Mouse (Mus musculus) ES-E14 (cell line): ENCODE measurements around the gene Slc3a1. TPM values are rescaled to one million over a fixed set of nuclear protein-coding genes. Genes with fewer than 3 reads are reported as not detected.

Experiments
- DNase-seq: peaks from one replicate; pipeline ENCODE4 v3.0.0-alpha.2; 2013; ENCODE audit warnings: low read depth, low spot score
- H3K27ac ChIP-seq: 2 replicates; pipeline ENCODE4 v1.5.1; 2012; ENCODE audit warnings: low read depth, mild to moderate bottlenecking, low read length, moderate library complexity, mixed read lengths; ENCODE audit not compliant: poor library complexity, insufficient read depth, severe bottlenecking
- H3K36me3 ChIP-seq: 2 replicates; pipeline ENCODE4 v1.6.1; 2012; ENCODE audit warnings: mild to moderate bottlenecking, low read length, moderate library complexity, mixed read lengths; ENCODE audit not compliant: control insufficient read depth, poor library complexity, insufficient read depth, severe bottlenecking
- H3K4me1 ChIP-seq, 2 experiments: fragments of 150-350 bp in 1 of 2; sonication (generic) in 1 of 2; 2 replicates each; pipeline ENCODE4 v1.6.1; 2012; ENCODE audit warnings: low read length in 2 of 2, mild to moderate bottlenecking in 1 of 2, mixed read lengths in 1 of 2; ENCODE audit not compliant: control insufficient read depth in 2 of 2, insufficient read depth in 2 of 2, poor library complexity in 1 of 2
- H3K4me3 ChIP-seq, 2 experiments: fragments of 150-350 bp in 1 of 2; sonication (generic) in 1 of 2; 2 replicates each; pipeline ENCODE4 v1.5.1; 2012; ENCODE audit warnings: low read length in 2 of 2, low read depth in 1 of 2, mild to moderate bottlenecking in 1 of 2, mixed read lengths in 1 of 2; ENCODE audit not compliant: insufficient read depth in 1 of 2, poor library complexity in 1 of 2, severe bottlenecking in 1 of 2
- H3K9ac ChIP-seq: 2 replicates; pipeline ENCODE4 v1.6.1; 2012; ENCODE audit warnings: low read depth, mild to moderate bottlenecking, low read length, mixed read lengths; ENCODE audit not compliant: poor library complexity, insufficient read depth, severe bottlenecking
- H3K9me3 ChIP-seq: fragments of 150-350 bp; sonication (generic); 2 replicates; pipeline ENCODE4 v1.6.1; 2012; ENCODE audit warnings: low read depth, mild to moderate bottlenecking, low read length; ENCODE audit not compliant: control insufficient read depth, insufficient read depth
- CHD2 ChIP-seq: IDR thresholded peaks from 2 replicates; pipeline ENCODE4 v1.6.1; 2014; ENCODE audit warnings: mild to moderate bottlenecking, low read depth, low read length, inconsistent platforms
- HCFC1 ChIP-seq: IDR thresholded peaks from 2 replicates; pipeline ENCODE4 v1.6.1; 2012; ENCODE audit warnings: low read length, inconsistent platforms, borderline replicate concordance; ENCODE audit not compliant: insufficient read depth
- MAFK ChIP-seq: IDR thresholded peaks from 2 replicates; pipeline ENCODE4 v1.6.1; 2014; ENCODE audit warnings: mild to moderate bottlenecking, low read depth, low read length, inconsistent platforms; ENCODE audit not compliant: insufficient read depth
- ZC3H11A ChIP-seq: IDR thresholded peaks from 2 replicates; pipeline ENCODE4 v1.6.1; 2012; ENCODE audit warnings: low read depth, mild to moderate bottlenecking, inconsistent platforms, low read length, borderline replicate concordance
- ZNF384 ChIP-seq: IDR thresholded peaks from 2 replicates; pipeline ENCODE4 v1.6.1; 2012; ENCODE audit warnings: low read depth, low read length, inconsistent platforms
- in situ Hi-C, 2 experiments: fragments of 600-800 bp; cut with MboI; formaldehyde crosslinking; loops; one replicate each; pipeline ENCODE4 v1.15.1; 2025; ENCODE audit warnings: low sequenced_read_pairs in 2 of 2, inconsistent platforms in 1 of 2; ENCODE audit not compliant: unreplicated experiment in 2 of 2
- total RNA-seq: library from RNA; depleted of rRNA; stranded (reverse); fragments of 300-350 nt; gene quantifications from 2 replicates; pipeline ENCODE4 v1.2.3, GENCODE M21; 2012

Gene Slc3a1
- total RNA-seq, 1 experiment: 0.18 TPM

DNA sequence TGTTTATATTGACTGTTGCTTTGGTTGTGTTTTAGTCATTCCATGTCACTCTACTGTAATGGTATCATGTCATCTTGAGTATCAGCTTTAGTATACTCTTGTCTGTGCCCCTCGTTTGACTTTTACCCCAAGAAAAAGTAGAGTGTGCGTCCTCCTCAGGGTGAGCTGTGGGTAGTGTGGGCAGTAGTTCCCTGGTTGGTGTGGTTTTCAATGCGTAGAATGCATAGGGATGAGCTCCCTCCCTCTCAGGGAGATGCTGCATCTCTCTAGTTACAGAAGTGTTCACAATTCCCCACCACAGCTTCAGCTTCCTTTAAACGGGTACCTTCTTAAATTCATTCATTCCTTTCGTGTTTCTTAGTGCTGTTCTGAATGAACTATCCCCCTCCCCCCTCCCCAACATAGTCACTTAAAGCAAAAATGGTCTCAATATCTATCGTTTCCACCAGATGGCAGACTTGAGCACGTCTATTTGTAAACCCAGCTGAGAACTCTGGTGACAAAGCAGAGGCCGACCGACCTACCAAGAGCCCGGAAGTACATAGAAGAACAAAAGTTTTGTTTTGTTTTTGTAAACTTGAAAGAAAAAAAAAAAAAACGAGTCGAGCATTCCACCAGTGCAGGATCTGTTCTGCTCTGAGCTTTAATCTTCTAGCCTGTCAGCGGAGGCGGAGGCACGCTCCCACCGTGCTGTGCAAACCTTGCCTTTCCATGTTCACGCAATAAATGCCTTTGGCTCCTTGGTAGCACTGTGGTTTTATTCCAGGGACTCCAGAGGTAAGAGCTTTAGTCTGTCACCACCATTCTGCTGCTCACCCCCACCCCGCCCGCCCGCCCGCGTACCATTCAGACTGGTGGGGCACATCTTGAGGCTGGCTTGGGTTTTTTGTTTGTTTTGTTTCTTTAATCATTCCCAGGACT lies 4.7 kb upstream of the Slc3a1 start:
- DNase-seq: peak; percentile 93
- H3K4me1 ChIP-seq: peaks cover 0 to 3% of the 10 kb centered on the region in 2 experiments; a peak in 1 of 4 replicates
- H3K9ac ChIP-seq: no peak overlapping the region
- H3K4me3 ChIP-seq: peak overlapping the region in 1 of 2 experiments; percentile 20; a peak in 1 of 4 replicates
- no peaks in the 10 kb centered on the region for H3K9me3 ChIP-seq
- TF ChIP-seq HCFC1 (no peak), CHD2 (no peak), ZC3H11A (no peak), MAFK (no peak), ZNF384 (no peak)
- H3K27ac ChIP-seq: no peak overlapping the region
- in situ Hi-C loops: no loop called here
- peaks cover 3% of the 10 kb centered on the region; the same call in 1 of the 2 replicates for H3K36me3 ChIP-seq

DNA sequence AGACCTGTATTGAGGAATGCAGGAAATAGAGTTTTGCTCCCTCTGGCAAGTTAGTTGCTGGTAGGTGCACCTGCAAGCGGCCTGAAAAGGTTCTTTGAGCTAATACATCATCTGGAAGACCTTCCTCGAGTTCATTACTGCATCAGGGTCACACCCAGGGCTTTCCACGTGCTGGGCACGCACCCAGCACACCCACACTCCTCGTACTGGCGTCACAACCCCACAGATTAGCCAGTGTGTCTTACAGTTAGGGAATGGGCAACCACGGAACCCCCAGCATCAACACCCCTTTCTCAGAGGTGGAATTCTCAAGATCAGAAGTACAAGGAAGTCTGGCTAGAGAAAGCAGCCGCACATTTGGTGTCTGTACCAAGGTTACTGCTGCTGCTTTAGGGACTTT lies 3.9 kb upstream of the Slc3a1 start:
- Histone ChIP-seq H3K9ac (no peak overlapping the region), H3K4me1 (peaks cover 0 to 3% of the 10 kb centered on the region in 2 experiments; a peak in 1 of 4 replicates), H3K27ac (no peak overlapping the region), H3K36me3 (peaks cover 3% of the 10 kb centered on the region; the same call in 1 of the 2 replicates), H3K9me3 (no peaks in the 10 kb centered on the region), H3K4me3 (no peak overlapping the region)
- no peak for DNase-seq
- in situ Hi-C loops: no loop called here
- TF ChIP-seq MAFK (no peak), ZNF384 (no peak), CHD2 (no peak), HCFC1 (no peak), ZC3H11A (no peak)

DNA sequence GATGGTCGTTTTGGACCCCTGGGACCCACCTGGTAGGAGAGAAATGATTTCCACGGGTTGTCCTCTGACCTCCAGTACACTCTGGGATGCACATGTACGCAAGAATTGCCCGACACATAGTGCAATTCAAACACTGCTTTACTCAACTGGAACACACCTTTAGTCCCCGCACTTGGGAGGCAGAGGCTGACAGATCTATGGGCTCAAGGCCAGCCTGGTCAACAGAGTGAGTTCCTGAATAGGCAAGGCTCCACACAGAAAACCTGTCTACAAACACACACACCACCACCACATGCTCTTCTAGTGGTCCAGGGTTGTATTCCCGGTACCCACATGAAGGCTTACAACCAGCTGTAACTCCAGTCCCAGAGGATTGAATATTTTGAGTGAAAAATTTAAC lies 3.0 kb upstream of the Slc3a1 start:
- in situ Hi-C loops: no loop called here
- H3K27ac ChIP-seq: no peak overlapping the region
- H3K9ac ChIP-seq: no peak overlapping the region
- no peaks in the 10 kb centered on the region for H3K9me3 ChIP-seq
- DNase-seq: no peak
- no peak overlapping the region for H3K4me3 ChIP-seq
- peaks cover 0 to 3% of the 10 kb centered on the region in 2 experiments; a peak in 1 of 4 replicates for H3K4me1 ChIP-seq
- TF ChIP-seq ZNF384 (no peak), CHD2 (no peak), ZC3H11A (no peak), MAFK (no peak), HCFC1 (no peak)
- peaks cover 3% of the 10 kb centered on the region; the same call in 1 of the 2 replicates for H3K36me3 ChIP-seq

DNA sequence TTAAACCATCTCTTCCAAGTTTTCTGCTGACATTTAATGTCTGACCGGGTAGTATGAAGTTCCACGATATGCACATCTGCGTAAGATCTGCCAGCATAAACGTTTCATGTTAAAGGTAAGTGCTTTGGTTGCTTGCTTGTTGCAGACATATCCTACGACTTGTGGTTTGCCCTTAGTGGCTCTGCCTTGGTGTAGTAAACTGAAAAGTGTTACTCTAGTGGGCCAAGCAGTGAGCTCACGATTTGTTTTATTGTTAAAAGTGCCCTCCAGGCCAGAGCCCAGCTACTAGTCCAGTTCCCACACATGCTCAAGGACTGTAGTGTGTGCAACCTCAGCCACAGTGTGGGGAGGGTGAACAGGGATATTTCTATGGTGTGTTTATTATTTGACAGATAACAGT lies 1.7 kb upstream of the Slc3a1 start:
- Histone ChIP-seq H3K4me3 (no peak overlapping the region), H3K9ac (no peak overlapping the region), H3K36me3 (peaks cover 3% of the 10 kb centered on the region; the same call in 1 of the 2 replicates), H3K4me1 (peaks cover 0 to 3% of the 10 kb centered on the region in 2 experiments; a peak in 1 of 4 replicates), H3K27ac (no peak overlapping the region), H3K9me3 (no peaks in the 10 kb centered on the region)
- no peak for TF ChIP-seq HCFC1
- TF ChIP-seq ZNF384: no peak
- no peak for TF ChIP-seq CHD2
- no peak for TF ChIP-seq MAFK
- no peak for TF ChIP-seq ZC3H11A
- no peak for DNase-seq
- in situ Hi-C loops: no loop called here
